Mouse (Mus musculus) ES-Bruce4 (cell line): ENCODE results near the gene Bach1.

Experiments used
- CTCF ChIP-seq: IDR thresholded peaks from one replicate; pipeline ENCODE4 v1.8.1; 2011; ENCODE audit warnings: low read depth, low read length
- POLR2A ChIP-seq: IDR thresholded peaks from one replicate; pipeline ENCODE4 v1.8.1; 2011; ENCODE audit warnings: low read length; ENCODE audit not compliant: insufficient read depth

GRCm38 (mm10) chr16:87719688-87720283 is 21.0 kb downstream of the Bach1 start:
- TF ChIP-seq CTCF (no peak), POLR2A (no peak)
